Mouse (Mus musculus): ENCODE measurements around the gene Mettl2.
A peak's percentile ranks its signal among the peaks of the same experiment; 100 is the strongest.

The Mettl2 gene

DNA sequence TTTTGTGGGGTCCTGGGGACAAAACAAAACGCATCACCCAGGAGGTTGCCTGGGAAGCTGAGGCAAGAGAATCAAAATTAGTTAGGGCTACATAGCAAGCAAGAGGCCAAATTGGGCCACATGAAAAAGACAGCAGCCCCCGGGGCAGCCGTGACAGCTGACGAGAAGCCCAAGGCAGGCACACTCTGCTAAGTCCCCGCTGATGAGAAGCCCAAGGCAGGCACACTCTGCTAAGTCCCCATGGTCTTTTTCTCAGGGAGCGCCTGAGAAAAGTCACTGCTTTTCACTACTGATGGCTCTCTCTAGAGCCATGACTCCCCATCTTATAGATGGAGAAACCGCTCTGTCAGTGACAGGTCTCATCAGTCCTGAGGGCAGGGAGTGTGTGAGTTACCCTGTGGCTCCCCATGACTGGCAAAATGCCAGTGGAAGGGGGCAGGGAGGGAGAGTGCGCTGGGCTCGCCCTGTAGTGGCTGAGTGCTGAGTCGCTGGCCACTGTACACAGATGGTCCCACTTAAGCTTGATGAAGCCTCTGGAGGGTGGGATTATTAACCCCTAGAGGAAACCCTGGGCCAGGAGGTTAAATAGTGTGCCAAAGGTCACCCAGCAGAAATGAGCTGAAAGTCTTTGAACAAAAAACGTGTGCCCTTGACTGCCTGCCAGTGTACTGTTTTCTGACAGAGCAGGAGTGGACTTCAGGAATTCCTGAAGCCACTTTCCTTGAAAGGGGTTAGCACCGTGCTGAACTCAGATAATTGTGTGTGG lies 27.0 kb downstream of the Mettl2 start:
- peak; percentile 71 to 81 for DNase-seq

DNA sequence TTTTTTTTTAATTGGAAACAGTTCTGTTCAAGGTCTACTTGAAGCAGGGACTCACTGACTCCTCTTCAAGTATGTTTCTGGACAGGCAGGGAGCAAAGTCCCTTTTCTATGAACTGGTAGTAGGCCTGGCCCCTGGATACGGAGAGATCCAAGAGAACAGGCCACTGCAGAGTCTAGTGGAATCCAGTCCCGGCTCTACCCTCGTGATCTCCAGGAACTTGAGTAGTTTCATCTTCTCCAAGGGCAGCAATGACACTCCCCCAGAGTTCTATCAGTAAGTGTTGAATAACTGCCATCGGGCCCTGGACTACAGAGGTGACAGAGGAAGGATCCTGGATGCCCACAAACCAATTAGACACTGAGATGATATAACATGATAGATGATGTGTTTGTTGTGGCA lies 29.7 kb downstream of the Mettl2 start:
- peak in 1 of 2 experiments; percentile 50 for DNase-seq

DNA sequence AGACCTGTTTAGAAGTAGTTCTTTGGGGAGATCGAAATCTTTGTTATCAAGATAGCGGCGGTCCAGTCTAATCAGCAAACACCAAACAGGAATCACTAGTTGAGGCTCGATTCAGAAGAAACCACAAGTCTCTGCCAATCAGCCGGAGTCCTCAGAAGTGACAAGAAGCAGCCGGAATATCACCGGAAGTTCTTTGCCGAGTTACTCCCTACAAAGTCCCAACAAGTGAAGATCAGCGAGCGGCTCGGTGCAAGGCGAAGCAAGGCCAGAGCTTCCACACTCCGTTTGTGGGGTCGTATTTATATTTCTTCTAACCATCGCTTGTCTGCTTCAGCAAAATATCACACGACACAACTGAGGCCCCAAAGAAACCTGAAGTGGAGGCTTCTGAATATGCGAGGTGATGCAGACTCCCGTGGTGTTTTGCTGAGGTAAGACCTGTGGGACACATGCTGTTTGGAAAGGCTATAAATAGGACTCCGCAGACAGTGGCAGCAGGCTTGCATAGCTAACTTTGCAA lies 30.6 kb downstream of the Mettl2 start:
- DNase-seq, result peak in 1 of 2 experiments; percentile 18

DNA sequence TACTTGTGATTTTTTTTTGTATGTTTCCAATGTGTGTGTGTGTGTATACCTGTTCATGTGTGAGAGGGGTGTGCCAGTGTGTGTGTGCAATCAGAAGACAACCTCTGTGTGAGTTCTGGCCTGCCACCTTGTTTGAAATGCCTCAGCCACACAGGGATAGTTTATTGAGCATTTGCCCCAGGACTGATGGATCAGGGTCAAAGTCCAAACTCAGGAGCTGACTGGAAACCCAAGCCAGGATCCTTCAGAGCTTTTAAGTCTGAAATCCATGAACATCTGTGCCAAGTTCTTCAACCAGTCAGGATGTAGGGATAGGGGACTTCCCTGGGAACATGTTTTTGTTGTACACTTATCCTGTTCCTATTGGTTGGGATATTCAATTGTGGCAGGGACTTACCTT lies 31.8 kb downstream of the Mettl2 start:
- no peak for DNase-seq

DNA sequence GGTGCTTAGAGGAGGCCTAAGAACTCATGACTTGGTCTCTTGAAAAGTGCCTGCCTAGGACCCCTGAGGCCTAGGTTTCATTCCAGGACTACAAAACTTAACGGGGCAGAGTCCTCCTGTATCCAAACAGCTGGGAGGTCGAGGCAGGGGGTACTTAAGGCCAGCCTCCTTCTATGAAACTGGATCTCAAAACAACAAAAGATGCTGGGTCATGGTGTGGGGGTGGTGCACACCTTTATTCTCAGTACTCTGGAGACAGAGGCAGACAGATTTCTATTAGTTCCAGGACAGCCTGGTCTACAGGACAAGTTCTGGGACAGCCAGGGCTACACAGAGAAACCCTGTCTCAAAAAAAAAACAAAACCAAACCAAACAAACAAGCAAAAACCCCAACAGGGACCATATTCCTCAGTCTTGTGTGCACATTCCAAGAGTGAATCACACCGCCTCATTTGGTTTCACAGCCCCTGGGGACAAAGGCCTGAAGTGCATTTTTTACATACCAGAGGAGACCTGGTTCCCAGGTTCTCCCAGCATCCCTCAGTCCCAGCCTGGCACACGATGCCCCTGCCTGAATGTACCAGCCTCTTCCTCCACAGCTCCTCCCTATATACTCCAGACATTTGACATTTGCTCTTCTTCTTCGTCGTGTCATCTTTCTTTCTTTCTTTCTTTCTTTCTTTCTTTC lies 33.6 kb downstream of the Mettl2 start:
- no peak for DNase-seq

DNA sequence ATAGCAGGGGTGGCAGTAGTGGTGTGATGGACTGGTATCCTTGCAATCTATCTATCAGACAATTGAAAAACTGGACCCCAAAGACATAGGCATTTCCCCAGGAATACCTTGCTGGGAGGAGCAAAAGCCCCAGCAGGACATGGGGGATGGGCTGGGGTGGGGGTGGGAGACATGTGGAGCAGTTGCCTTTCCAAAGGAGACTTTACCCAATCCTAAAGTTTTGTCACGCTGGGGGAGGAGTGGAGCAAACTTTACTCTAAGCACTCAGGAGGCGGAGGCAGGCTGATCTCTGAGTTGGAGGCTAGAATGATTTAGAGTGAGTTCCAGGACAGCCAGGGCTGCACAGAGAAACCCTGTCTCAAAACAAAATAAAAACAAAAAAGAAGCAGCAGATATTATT lies 35.2 kb downstream of the Mettl2 start:
- no peak for DNase-seq

DNA sequence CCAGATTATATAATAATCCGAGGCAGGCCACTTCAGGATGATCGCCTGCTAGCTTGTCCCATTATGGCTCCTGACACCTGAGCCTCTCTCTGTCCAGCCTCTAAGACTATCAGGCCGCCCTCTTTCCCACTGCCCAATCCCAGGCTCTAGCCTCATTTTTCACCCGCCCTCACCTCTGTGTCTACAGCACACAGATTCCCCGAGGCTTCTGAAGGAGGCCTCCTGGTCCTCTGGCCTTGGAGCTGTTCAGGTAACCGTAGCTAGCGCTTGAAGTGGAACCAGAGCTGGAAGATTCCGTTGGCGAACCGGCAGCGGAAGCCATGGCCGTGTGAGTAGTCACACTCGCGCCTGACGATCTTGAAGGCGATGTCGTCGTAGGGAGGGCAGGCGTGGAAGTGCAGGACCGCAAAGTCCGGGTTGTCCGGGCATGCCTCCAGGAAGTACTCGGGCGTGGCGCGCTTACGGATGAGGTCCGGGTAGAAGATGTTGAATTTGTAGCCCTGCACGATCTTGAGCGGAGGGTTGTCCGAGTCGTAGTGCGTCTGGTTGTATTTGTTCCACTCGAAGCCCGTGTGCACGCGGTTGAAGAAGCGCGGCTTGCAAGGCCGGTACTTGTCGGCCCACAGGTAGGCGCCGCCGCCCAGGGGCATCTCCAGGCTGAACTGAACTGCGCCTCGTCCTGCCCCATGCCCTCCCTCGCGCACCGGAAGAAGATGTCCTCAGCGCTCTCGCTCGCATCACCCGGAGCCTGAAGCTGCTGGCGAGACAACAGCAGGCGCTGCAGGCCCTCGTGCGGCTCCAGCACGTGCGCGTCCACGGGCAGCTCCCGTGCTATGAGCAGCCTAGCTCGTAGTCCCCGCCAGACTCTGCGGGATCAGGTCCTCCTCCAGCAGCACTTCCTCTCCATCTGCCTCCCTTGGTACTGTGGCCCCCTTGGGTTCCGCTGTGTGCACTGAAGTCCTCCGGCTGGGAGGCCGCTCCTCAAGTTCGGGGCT lies 38.6 kb downstream of the Mettl2 start:
- no peak for DNase-seq

DNA sequence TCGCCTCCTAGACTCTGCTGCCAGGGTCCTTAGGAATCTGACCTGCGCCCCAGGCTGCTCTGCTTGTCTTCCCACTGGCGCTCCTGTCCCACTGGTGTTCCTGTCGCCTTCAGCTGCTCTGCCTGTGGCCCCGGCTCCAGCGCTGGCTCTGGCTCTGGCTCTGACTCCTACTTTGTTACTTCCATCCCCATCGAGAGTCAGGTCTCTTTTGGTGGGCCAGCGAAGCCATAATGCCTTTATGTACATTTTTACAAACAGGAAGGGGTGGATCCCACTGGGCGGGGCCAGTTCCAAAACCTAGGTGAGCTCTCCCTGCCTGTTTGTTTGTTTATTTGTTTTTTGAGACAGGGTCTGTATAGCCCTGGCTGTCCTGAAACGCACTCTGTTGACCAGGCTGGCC lies 40.6 kb downstream of the Mettl2 start:
- DNase-seq, result no peak

DNA sequence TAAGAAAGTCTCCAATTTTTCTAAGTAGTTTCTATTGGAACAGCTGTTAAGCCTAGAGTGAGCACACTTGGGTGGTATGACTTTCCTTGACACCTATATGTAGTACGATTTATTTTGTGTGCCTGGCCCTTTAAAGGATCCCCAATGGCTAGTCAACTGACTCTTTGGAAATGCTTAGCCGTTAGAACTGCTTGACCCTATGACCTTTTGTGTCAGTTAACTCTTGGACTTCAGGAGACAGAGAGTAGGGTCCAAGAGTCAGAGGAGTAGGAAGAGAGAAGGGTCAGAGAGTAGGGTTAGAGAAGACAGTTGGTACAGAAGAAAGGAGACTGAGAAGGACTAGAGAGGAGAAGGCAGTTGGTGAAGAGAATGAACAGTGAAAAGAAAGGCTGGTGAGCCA lies 52.3 kb downstream of the Mettl2 start, which contains the start of gene Tlk2:
Tlk2 (plus strand) TSS at position 292 of the 400 bp plus-strand sequence.
- DNase-seq, result no peak

DNA sequence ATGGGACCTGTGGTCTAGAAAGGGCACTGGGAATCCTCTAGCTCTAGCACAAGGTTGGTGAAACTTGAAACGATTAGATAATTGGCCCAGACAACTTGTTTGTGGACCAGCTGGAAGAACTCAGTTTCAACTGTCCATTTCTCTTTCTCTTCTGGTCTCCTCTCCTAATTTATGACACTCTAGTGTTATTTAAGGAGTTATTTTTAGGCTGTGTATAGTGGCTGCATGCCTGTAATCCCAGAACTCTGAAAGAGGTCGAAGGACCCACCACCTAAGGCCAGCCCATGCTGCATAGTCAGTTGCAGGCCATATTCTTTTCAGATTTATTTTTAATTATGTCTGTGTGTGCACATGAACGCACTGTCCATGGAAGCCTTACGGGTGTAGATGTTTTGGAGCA lies 53.3 kb downstream of the Mettl2 start:
- peak; percentile 13 to 35 for DNase-seq

DNA sequence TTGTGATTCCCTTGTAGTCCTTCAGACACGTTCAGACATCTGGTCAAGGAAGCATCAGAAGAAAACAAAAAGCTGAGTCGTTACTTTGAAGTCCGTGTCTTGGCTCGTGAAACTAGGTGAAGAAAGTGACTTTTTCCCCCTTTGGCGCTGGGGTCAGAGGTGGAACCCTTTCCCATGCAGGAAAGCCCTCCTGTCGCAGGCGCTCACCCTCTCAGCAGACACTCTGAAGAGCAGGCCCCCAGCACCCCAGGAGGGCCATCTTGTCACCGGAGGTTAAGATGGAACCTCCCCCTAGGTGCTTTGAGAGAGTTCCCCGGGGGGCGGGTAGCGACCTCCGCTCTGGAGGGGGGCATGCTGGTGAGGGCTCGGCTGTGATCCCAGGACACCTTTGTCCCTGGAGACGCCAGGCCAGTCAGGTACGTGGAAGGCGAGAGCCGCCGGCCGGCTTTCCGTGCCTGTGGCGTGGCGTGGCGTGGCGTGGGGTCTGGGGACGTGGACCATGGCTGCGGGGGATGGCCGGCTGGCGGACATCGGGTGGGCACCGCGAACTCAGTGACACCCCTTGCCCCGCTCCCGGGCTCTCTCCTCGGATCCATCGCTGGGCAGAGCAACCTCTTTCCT lies 54.4 kb downstream of the Mettl2 start:
- peak; percentile 54 to 67 for DNase-seq

DNA sequence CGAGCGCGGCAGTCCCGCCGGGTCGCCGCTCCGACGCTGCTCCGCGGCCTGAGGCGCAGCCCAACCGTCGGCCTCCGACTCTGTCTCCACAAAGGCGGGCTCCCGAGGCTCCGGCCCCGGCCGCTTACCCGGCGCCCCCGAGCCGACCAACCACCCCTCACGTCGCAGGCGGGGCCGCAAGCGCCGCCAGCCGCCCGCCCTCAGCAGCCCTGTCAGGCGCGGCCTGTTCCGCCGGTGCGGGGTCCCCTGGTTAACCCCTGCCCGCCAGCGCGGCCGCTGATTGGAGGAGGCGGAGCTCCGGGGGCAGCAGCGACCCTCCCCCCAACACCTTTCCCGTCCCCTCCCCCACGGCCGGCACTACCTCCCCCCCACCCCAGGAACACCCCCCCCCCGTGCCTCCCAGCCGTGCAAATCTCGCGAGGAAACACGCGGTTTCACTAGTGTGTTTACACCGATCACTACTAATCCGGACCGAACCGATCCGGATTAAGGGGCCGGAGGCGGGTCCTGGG lies 55.0 kb downstream of the Mettl2 start:
- peak; percentile 97 for DNase-seq

DNA sequence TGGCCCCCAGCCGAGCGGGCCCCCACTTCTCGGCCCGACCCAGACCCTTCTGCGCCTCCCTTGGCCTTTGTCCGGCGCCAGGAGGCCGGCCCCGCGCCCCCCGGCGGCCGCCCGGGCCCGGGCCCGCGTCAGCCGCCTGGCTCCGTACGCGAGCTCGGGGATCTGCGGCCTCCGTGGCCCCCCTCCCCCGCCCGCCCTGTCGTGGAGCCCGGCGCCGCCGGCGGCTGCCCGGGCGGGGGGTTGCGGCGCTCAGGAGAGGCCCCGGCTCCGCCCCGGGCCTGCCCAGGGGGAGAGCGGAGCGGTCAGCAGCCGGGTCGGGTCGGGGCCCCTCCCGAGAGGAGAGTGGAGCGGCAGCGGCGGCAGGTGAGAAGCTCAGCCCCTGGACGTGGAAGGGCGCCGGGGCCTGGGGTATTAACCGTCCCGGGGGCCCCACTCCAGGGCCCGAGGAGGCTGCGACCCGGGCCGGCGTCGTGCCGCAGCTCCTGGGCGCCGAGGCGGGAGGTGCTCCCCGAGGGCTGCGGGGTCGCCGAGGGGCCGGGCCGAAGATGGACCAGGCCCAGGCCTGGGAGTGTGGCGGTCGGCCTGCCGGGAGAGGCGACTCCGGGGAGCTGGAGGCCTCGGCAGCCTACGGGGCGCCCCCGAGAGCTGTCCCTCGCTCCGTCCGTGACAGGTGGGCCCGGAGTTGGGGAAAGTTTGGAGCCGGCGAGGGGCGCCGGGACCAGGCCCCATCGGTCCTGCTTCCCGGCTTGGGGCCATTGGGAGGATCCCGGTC lies 55.6 kb downstream of the Mettl2 start:
- DNase-seq, result peak; percentile 62 to 77

DNA sequence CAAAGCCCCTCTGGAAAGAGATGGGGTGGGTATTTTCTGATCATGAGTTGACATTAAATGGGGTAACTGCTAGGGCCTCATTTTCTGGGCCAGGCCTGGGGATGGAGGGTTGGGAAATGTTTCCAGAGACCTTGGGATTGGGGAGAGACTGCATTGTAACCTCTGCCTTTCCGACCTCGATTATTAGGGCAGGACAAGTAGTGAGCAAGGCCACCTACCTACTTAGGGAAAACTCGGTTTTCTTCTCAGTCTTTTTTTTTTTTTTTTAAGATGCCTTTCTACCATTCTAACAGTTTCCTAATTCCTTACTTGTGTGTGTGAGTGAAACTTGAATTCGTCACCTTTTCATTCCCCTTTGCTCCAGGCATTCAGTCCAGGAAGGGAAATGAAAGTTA lies 56.2 kb downstream of the Mettl2 start:
- DNase-seq, result no peak

DNA sequence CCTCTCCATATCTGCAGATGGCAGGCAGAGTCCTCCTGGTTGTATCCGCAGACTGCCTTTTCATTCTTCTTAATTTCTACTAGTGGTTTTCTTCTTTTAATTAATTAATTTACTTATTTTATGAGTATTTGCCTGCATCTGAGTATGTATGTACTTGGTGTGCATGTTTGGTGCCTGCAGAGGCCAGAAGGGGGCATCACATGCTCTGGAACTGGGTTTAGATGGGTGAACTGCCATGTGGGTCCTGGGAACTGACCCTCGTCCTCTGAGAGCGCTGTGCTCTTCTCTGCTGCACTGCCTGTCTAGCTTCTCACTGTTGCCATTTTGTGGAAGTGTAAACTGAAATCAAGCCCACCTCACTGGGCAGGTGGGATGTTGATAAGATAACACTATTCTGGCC lies 58.5 kb downstream of the Mettl2 start:
- DNase-seq, result peak in 1 of 2 experiments; percentile 27
